Mouse (Mus musculus) embryonic fibroblast, embryonic 13.5 days (primary cell): ENCODE data around the gene Cacng6.

Experiments used
- CTCF ChIP-seq: IDR thresholded peaks from 2 replicates; pipeline ENCODE4 v1.5.1; 2011; ENCODE audit warnings: mild to moderate bottlenecking, control low read depth, low read length, moderate library complexity, borderline replicate concordance; ENCODE audit not compliant: insufficient read depth
- POLR2A ChIP-seq: IDR thresholded peaks from 2 replicates; pipeline ENCODE4 v1.6.1; 2011; ENCODE audit warnings: low read depth, mild to moderate bottlenecking, control low read depth, low read length, moderate library complexity

DNA sequence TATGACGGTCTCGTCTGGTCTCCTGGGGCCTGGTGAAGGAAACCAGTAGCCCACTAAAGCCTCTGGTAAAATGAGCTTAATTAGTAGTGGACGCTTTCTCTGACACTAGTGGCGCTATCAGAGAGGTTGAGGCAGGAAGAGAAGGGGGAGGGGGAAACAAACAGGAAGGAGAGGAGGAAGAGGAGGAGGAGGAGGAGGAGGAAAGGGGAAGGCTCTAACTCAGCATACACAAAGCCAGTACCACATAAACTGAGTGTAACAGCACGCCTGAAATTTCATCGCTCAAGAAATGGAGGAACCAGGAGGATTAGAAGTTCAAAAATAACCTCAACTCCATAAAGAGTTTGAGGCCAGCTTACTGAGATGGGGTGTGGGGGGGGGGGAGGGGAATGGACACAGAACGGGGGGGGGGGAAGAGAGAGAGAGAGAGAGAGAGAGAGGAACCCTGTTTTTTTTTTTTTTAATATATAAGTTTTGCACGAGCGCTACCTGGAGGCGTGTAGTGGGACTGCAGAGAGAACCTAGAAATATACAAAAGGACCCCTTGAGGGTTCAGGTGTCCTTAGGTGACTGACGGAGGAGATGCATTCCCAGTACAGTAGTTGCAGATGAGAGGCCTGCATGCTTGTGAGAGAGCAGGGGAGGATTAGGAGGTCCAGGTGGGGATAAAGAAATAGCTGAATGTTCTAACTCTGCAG is 29.6 kb downstream of the Cacng6 start:
- TF ChIP-seq POLR2A (no peak), CTCF (no peak)
